Mouse (Mus musculus) common myeloid progenitor, adult 5-6 weeks (primary cell): Measurements from ENCODE around the gene Cd200. TPM values are rescaled to one million over a fixed set of nuclear protein-coding genes. Genes with fewer than 3 reads are reported as not detected.
"Not testable (repeated sequence)": the region's sequence is repeated elsewhere in the genome, so short reads cannot be mapped to it uniquely, and the experiment has no call there.

Experiments used
- ATAC-seq: replicated peaks from 2 replicates; pipeline ENCODE4 v1.8.0; 2016; ENCODE audit warnings: low read depth, mild to moderate bottlenecking, moderate TSS enrichment, inconsistent platforms; ENCODE audit not compliant: poor library complexity, severe bottlenecking
- total RNA-seq: library from RNA; stranded (forward); fragments of 200-1000, 187-1606 nt; gene quantifications from 2 replicates; pipeline ENCODE4 v1.2.3, GENCODE M21; 2017

The Cd200 gene
- 0.73 and 0.82 TPM in 2 replicates for total RNA-seq

DNA sequence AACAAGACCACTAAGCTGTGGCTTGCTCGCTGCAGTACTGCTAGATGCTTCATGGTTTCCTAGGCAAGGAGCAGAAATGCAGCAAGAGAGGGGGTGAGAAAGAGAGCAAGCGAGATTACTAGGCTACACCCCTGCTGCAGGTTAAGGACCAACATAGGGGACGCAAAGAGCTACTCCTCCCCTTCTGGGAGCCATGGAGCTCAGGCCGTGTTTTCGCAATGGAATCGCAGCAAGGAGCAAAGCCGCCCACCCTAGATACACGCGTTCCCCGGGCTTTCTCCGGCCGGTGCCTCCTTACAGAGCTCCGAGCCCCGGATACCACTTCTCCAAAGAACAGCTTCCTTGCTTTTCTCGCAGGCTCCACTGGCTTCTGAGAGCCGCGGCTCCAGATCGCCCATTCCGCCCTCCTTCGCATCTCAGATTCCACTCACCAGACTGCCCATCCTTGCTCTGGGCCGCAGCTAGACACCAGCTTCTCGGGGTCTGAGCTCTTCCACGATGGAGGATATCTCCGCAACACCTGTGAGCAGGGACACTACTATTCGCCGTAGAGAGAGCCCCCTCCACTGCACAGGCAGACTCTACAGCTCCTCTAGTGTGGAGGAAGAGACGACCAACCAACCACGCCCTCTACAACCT is at the start of gene Cd200:
Gene Cd200, minus strand, starts transcription at position 629 of the 639 bp plus-strand sequence.
- ATAC-seq: peak; percentile 93

DNA sequence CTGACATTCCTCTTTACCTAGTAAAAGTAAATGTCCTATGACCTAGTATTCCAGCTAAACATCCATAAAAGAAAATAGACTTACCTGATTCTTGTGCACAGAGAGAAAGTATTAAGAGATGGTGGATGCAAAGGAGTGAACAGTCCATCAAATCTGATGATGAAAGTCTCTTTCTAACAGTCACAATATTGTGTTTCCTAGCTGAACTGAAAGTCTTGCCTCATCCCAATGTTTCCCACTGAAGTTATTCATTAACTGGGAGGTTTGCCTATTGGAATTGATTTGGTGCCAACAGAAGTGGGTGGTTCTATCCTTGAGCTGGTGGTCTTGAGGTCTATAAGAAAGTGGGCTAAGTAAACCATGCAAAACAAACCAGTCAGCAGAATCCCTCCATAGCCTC is 45.9 kb upstream of the Cd200 start:
- no peak for ATAC-seq

DNA sequence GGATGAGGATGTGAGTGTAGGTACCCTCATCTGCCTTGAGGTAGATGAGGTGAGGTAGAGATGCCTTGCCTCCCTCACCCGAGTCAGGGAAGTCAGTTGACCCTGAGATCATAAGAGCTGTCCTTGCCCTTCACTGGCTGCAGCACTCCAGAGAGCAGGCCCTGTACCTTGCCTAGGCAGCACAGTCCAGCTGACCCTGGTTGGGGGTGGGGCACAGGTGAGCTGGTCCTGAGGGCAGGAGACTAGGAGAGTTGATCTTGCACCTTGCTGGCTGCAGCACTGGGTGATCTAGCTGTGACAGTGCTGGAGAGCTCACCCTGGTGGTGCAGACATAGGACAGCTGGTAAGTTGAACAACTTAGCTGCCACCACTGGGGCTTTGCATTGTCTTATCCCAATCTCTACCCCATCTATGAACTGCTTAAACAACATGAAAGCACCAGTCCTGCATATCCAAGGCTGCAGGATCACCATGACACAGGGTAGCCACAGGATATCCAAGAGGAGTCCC is 28.4 kb upstream of the Cd200 start:
- no peak for ATAC-seq

DNA sequence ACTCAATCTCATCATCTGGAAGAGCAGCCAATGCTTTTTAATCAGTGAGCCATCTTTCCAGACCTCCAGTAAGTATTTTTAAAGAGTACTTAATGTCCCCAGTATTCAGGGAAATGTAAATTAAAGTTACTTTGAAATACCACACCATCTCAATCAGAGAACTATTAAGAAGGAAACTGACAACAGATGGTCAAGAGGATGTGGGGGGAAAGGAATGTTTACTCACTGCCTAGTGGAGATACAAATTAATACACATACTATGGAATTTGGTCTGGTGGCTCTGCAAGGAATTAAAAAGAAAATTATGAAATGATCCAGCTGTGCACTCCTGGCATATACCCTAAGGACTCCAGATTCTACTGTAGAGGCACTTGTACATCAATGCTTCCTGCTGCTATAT is 26.7 kb upstream of the Cd200 start:
- no peak for ATAC-seq

DNA sequence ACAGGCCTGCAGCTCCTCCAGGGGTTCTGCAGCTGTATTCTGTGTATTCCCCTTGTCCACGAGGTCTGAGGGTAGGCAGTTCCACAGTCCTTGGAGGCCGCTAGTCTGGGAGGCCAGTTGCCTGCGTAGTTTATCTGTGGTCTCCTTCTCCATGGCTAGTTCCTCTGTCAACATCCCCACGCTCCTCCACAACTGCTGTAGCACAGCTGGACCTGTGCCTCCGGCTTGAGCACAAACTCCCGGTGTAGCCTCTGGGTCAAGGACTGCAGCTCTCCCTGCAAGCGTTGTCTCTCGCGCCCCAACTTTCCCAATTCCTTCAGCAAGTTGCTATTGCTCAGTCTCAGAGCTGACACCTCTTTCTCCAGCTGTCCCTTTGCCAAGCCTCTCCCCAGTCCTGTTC is 18.8 kb upstream of the Cd200 start:
- ATAC-seq: no peak

DNA sequence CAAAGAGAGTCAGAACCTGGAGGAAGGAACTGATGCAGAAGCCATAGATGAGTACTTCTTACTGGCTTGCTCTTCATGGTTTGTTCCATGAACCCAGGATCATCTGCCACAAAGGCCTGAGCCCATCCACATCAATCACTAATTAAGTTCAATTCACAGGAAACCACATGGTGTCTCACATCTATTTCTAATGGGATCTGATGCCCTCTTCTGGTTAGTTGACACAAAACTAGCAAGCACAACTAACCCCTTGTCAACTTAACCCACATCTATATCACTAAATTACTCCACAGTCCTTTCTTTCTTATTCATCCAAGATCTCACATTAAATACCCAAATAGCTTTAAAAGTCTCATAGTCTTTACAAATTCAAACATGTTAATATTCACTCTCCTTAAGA is 4.6 kb upstream of the Cd200 start:
- no peak for ATAC-seq

DNA sequence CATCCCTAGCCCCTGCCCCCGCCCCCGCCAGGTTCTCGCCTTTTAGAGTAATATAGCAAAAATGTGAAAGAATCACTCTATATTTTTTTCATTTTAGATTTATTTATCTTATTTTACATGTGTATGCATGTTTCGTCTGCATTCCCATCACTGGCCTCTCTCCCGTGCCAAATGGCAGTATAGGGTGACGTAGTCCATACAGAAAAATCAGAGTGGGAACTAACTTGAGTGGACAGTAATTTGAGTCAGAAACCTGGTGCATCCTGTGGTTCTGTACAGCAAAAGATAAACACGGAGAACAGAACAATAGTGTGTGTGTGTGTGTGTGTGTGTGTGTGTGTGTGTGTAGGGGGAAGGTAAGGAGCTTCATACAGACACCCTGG is 202 bp upstream of the Cd200 start:
- ATAC-seq: not testable (repeated sequence)

DNA sequence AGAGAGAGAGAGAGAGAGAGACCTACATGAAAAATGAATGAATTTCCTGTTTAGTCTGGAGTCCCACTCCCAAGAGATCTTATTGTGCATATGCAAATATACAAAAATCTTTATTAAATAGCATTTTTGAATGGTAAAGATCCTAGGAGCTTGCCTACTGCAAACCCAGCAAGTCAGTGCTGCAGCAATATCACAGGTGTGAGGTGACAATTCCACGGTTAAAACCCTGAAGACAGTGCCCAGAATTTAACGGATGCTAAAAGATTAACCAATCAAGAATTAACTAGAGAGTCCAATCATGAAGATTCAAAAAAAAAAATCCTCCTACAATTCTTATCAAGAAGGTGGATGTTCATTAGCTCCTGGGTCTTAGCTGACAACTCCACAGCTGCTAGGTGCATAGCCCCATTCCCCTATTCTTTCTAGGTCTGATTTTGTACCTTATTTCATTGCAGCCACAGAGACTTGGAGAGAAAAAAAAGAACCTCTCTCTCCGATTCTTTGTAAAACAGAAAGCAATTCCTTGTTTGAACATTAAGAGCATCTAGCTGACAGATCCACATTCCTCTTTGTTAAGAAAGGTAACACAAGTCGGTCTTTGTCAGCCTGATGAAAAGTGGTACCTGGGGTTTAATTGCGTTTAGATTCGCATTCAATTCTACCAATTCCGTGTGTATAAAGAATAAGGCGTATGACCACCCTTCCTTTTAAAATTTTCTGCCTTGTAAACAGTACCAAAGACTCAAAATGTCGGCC is 1.0 kb downstream of the Cd200 start:
- ATAC-seq: no peak

DNA sequence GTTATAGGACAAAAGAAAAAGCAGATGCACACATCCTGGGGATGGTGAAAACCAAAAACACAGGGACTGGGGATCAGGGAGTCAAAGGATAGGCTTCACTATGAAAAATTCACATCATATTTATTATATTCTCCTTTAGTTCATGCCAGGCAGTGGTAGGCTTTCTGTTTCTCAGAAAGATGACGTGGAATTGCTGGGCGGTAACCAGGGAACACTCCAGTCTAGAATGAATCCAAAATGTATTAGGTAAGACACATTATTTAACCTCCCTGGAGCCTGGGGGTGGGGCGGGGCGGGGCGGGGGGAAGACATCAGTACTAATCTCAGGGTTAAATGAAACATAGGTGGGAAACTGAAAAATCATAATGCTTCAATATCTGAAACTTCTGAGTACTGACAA is 1.8 kb downstream of the Cd200 start:
- no peak for ATAC-seq

DNA sequence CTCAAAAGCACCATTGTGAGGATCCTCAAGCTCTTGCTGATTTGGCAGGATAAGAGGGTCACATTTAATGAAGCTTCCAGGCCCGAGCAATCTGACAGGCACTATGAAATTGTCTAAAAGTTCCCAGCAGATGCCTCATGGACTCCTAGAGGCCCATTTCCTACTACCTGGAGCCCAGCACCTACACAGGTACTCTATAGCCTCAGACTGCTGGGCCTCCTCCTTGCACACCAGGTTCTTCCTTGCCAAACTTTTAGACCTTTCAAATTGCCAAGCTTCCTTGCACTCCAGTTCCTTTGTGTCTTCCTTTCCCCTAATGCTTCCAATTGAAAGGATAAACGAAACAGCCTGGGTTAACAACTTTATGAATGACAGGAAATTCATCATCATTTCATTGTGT is 5.9 kb downstream of the Cd200 start:
- no peak for ATAC-seq

DNA sequence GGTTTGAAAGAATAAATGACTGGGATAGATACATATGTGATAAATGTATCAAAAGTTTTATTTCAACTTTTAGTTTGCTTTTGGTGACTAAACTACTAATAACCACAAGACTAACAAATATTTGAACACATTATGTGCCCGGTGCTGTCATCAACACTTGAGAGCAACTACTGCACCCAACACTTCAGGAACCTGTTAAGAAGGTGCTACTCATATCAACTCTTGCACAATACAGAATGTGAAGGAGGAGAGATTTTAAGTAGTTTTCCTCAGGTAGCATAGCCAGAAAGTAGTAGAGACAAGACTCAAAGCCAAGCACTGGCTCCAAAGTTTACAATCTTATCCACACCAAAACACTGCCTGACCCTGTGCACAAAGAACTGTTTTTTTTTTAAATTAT is 6.8 kb downstream of the Cd200 start:
- ATAC-seq: no peak

DNA sequence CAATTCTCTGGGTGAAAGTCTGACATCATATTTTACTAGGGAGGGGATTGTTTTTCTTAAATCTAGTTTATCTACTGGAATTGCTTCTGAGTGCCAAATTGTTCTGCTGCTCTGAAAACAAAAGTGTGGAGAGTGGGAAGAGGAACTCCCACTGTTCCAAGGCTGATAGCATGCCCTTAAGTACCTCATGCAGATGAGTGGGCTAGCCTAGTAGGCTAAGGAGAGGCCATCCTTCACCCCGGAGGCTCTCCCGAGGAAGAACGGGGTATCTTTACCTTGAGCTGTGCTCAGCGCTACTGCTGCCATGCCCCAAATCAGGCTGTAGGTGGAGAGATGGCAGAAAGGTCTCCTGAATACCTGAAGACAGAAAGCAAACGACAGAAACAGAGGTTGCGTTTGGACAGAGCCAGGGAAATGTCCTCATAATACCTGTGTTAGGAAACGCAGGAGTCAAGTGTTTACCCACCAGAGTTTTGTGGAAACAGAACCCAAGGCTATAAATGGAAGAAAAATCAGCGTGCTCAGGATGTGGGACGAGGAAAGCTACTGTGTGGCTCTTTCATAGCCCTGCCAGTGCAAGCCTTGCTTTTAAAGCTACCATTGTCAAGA is 8.8 kb downstream of the Cd200 start:
- no peak for ATAC-seq

DNA sequence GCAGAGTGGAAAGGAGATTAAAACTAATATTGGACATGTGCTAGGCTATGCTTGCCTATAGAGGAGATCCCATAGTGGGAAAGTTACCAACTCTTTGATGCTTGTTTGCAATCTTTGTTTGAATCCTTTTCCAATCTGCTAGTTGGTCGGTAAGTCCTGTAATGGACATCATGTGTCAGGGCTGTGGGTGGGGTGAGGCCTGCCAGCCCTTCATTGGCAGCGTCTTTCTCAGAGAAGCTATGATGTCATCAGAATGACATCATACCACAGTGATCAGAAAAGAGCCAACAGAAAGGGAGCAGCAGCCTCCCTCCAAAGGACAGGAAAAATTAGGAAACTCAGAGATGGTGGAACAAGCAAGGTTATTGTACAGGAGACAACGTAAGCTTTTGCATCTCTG is 9.4 kb downstream of the Cd200 start:
- no peak for ATAC-seq

DNA sequence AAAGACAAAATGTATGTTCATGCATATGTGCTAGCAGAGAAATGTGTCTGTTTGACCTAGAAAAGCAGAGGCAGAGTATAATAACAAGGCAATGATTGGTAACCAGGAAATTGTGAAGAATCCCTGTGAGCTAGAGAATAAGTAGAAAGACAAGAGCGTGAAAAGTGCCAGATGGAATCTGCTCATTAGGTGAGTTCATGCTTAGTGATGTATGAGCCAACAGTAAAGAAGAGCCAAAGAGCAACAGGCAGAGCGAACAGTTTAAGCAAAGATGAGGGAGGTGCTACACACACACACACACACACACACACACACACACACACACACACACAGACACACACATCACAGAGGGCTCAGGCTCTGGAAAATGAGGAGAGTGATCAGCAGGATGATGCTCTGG is 11.4 kb downstream of the Cd200 start:
- ATAC-seq: no peak

DNA sequence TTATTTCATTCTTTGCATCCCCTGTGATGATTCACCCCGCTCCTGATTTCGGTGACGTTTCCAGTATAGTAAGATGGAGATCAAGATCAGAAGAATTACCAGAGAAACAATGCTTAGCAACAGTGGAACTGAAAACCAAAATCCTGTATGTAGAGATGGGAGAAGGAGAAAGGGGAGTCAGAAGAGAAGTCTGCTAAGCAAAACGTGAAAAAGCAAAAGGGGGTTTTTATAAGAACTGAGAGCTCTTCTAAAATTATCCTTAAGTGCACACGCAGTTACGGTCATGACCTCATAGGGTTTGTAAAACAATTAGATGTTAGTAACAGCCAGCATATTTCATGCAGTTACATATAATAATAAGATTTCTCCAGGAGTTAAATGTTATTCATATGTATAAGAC is 16.6 kb downstream of the Cd200 start:
- ATAC-seq: no peak

DNA sequence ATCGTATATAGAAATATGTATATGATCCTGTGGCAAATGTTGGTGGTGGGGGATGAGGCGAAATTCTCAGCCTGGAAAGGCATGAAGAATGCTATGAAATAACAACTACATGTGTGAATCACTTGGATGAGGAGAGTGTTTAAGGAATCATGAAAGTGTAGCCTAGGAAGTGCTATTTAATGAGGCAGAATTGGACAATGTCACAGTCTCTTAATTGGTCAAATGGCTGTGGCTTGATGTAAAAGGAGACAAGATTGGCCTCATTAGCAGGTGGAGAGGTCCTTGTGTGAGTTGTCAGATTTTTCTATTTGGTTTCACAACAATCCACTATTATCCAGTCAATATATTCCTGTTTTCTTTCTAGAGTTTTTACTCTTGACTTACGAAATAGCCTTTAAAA is 17.2 kb downstream of the Cd200 start:
- no peak for ATAC-seq

DNA sequence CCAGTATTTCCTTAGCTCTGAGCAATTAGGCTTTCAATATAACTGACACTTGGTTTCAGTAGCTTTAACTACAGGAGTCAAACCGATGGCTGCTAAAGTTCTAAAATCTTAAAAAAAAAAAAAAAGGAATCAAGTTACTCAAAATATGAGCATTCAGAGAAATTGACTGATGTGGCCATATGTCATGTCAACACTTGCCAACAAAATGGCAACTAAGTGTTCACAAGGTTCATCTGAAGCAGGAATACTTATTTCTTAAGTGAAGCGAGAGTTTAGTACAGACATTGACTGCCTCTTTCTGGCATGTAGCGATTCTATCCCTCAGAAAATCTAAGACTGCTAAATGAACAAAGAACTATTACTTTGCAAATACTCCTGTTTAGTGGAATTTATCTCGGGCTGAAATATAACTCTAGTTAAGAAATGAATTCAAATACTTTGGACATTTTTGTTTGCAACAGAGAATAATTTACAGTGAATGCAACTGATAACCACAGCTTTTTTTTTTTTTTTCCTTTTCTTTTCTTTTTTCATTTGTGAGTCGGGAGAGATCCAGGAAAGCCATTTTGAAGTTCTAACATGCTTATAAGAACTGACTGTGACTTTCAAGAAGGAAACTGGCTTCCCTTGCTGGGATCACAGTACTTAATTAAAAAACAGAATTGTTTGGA is 18.4 kb downstream of the Cd200 start:
- no peak for ATAC-seq

DNA sequence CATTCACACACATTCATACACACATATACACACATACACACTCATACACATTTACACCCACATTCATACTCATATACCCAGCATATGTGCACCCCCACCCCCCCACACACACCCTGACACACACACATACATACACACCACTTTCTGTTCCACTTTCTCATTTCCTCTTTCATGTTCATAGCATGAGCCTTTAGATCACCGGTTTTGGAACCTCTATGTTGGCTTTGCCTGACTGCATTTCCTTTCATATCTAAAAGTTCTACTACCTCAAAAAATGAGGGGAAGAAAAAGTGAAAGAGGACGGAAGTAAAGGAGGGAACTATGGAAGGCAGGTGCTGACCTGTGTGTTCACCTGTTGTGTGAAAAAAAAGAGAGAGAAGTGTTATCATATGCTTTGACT is 19.0 kb downstream of the Cd200 start:
- peak; percentile 83 for ATAC-seq

DNA sequence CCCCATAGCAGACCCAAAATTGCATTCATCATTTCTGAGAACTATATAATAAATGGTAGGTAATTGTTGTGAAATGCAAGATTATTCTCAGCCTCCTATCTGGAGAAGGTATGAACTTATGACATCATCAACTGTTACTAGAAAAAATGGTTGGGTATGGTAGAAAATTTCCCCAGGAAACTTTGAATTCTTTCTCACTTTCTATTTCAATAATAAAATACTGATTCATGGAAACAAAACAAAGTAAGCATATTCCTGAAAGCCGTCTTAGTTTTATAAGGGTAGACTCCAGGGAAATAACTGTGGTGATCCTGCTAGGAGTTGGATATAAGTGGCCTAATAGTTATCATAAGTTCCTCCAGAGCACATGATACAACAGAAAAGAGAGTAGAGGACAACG is 19.8 kb downstream of the Cd200 start:
- no peak for ATAC-seq

DNA sequence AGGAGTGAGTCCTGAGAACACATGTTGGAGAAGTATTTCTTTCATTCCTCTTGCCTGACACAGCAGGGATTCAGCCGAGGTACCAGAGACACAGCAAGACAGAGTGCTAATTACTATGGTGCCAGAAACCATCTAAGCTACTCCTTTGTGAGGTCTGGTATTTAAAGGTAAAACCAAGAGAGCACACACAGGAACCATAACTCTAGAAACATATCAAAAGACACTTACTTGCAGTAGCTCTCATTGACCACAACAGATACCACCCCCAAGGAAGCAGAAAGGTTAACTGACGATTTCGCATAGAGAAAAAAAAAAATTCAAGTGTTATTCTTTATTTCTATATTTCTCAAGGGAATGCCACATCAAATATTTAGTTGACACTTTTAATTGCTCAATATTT is 27.0 kb downstream of the Cd200 start:
- no peak for ATAC-seq

DNA sequence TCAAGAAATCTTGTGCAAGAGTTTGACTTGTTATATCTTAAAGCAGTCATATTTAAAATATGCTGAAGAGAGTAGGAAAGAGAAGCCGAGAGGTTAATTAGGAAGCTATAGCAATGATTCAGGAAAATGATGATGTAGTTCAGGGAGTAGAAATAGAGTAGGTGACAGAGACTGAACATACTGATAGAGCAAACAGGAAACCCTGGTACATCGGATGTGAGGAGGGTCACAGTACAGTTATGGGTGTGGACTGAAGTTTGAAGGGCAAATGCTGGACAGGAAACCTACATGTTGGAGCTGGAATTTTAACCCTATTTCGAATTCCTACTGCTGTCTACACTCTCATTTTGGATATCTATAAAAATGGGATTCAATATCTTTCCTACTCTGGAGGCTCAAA is 29.9 kb downstream of the Cd200 start:
- no peak for ATAC-seq
